Mouse (Mus musculus): Measurements from ENCODE around the gene Ezh1. TPM values are rescaled to one million over a fixed set of nuclear protein-coding genes. Genes with fewer than 3 reads are reported as not detected.

Ezh1 gene
- polyA plus RNA-seq, 1 experiment, result 44.8 TPM

GRCm38 (mm10) chr11:101246702-101247012 is 20.4 kb upstream of the Ezh1 start:
- 40% methylated on average over 7 of the region's 7 CpGs for WGBS
- DNase-seq, result no peak
- no peak for TF ChIP-seq POLR2A (IDR thresholded peaks at IDR 0.05; ENCODE audit: low read depth, low read length)
- TF ChIP-seq CTCF (conservative IDR thresholded peaks at IDR 0.05; ENCODE audit: insufficient read depth, insufficient read length, low read depth, low read length), result no peak
- no peaks in the 10 kb centered on the region for H3K36me3 ChIP-seq (ENCODE audit: control insufficient read depth, insufficient read depth, low read length)
- H3K4me3 ChIP-seq (ENCODE audit: insufficient read depth, low read depth, low read length), result peak overlapping the region; percentile 55
- H3K27me3 ChIP-seq (replicated peaks; ENCODE audit: control insufficient read depth, insufficient read depth, low read length), result no peaks in the 10 kb centered on the region
- peak overlapping the region; percentile 39 for H3K27ac ChIP-seq (ENCODE audit: insufficient read depth, low read depth, low read length)
- peaks cover 16% of the 10 kb centered on the region; the same call in 1 of the 2 replicates for H3K4me1 ChIP-seq (ENCODE audit: control insufficient read depth, insufficient read depth, low read length)

- peak; percentile 70 for DNase-seq
These were observed 19.8 kb upstream of the Ezh1 start, which contains the start of gene Ramp2 for GRCm38 (mm10) chr11:101245855-101246701. Gene Ramp2, plus strand, starts transcription at chr11:101246028.

GRCm38 (mm10) chr11:101245071-101245470 is 18.8 kb upstream of the Ezh1 start:
- H3K27me3 ChIP-seq (replicated peaks; ENCODE audit: control insufficient read depth, insufficient read depth, low read length), result no peaks in the 10 kb centered on the region
- H3K36me3 ChIP-seq (ENCODE audit: control insufficient read depth, insufficient read depth, low read length), result no peaks in the 10 kb centered on the region
- DNase-seq, result peak; percentile 77
- H3K4me1 ChIP-seq (ENCODE audit: control insufficient read depth, insufficient read depth, low read length), result peaks cover 12% of the 10 kb centered on the region; the same call in 1 of the 2 replicates
- no peak overlapping the region for H3K4me3 ChIP-seq (ENCODE audit: insufficient read depth, low read depth, low read length)
- H3K27ac ChIP-seq (ENCODE audit: insufficient read depth, low read depth, low read length), result peak overlapping the region; percentile 63
- TF ChIP-seq CTCF (conservative IDR thresholded peaks at IDR 0.05; ENCODE audit: insufficient read depth, insufficient read length, low read depth, low read length), result no peak
- no peak for TF ChIP-seq POLR2A (IDR thresholded peaks at IDR 0.05; ENCODE audit: low read depth, low read length)
- 40% methylated on average over 4 of the region's 4 CpGs for WGBS

More at GRCm38 (mm10) chr11:101245855-101246701, 19.8 kb upstream of the Ezh1 start, which contains the start of gene Ramp2:
- 4% methylated on average over 63 of the region's 63 CpGs for WGBS
- Histone ChIP-seq H3K27ac (ENCODE audit: insufficient read depth, low read depth, low read length) (peak within 1 kb of the TSS; percentile 63), H3K4me1 (ENCODE audit: control insufficient read depth, insufficient read depth, low read length) (peaks cover 12% of the 10 kb centered on the region; the same call in 1 of the 2 replicates), H3K4me3 (ENCODE audit: insufficient read depth, low read depth, low read length) (peak within 1 kb of the TSS; percentile 55), H3K36me3 (ENCODE audit: control insufficient read depth, insufficient read depth, low read length) (no peaks in the 10 kb centered on the region), H3K27me3 (replicated peaks; ENCODE audit: control insufficient read depth, insufficient read depth, low read length) (no peaks in the 10 kb centered on the region)
- no peak for TF ChIP-seq POLR2A (IDR thresholded peaks at IDR 0.05; ENCODE audit: low read depth, low read length)
- TF ChIP-seq CTCF (conservative IDR thresholded peaks at IDR 0.05; ENCODE audit: insufficient read depth, insufficient read length, low read depth, low read length), result no peak

- H3K27me3 ChIP-seq (replicated peaks; ENCODE audit: control insufficient read depth, insufficient read depth, low read length), result no peaks in the 10 kb centered on the region
- DNase-seq, result no peak
- H3K4me1 ChIP-seq (ENCODE audit: control insufficient read depth, insufficient read depth, low read length), result no peaks in the 10 kb centered on the region; the same call in 1 of the 2 replicates
- no peaks in the 10 kb centered on the region for H3K36me3 ChIP-seq (ENCODE audit: control insufficient read depth, insufficient read depth, low read length)
- WGBS, result 57% methylated on average over 5 of the region's 5 CpGs
- H3K4me3 ChIP-seq (ENCODE audit: insufficient read depth, low read depth, low read length), result no peak overlapping the region
- H3K27ac ChIP-seq (ENCODE audit: insufficient read depth, low read depth, low read length), result no peak overlapping the region
- no peak for TF ChIP-seq POLR2A (IDR thresholded peaks at IDR 0.05; ENCODE audit: low read depth, low read length)
- no peak for TF ChIP-seq CTCF (conservative IDR thresholded peaks at IDR 0.05; ENCODE audit: insufficient read depth, insufficient read length, low read depth, low read length)
These were observed 11.9 kb upstream of the Ezh1 start for GRCm38 (mm10) chr11:101238071-101238647.

- Histone ChIP-seq H3K36me3 (ENCODE audit: control insufficient read depth, insufficient read depth, low read length) (no peaks in the 10 kb centered on the region), H3K4me3 (ENCODE audit: insufficient read depth, low read depth, low read length) (no peak overlapping the region), H3K4me1 (ENCODE audit: control insufficient read depth, insufficient read depth, low read length) (peaks cover 8% of the 10 kb centered on the region; the same call in 1 of the 2 replicates), H3K27ac (ENCODE audit: insufficient read depth, low read depth, low read length) (no peak overlapping the region), H3K27me3 (replicated peaks; ENCODE audit: control insufficient read depth, insufficient read depth, low read length) (no peaks in the 10 kb centered on the region)
- TF ChIP-seq POLR2A (IDR thresholded peaks at IDR 0.05; ENCODE audit: low read depth, low read length), result no peak
- TF ChIP-seq CTCF (conservative IDR thresholded peaks at IDR 0.05; ENCODE audit: insufficient read depth, insufficient read length, low read depth, low read length), result no peak
- DNase-seq, result no peak
- 90% methylated on average over 5 of the region's 5 CpGs for WGBS
These were observed 10.5 kb upstream of the Ezh1 start for GRCm38 (mm10) chr11:101236782-101237181.

- Histone ChIP-seq H3K27me3 (replicated peaks; ENCODE audit: control insufficient read depth, insufficient read depth, low read length) (no peaks in the 10 kb centered on the region), H3K27ac (ENCODE audit: insufficient read depth, low read depth, low read length) (no peak overlapping the region), H3K36me3 (ENCODE audit: control insufficient read depth, insufficient read depth, low read length) (no peaks in the 10 kb centered on the region), H3K4me3 (ENCODE audit: insufficient read depth, low read depth, low read length) (no peak overlapping the region), H3K4me1 (ENCODE audit: control insufficient read depth, insufficient read depth, low read length) (peaks cover 20% of the 10 kb centered on the region; the same call in 1 of the 2 replicates)
- DNase-seq, result no peak
- no peak for TF ChIP-seq POLR2A (IDR thresholded peaks at IDR 0.05; ENCODE audit: low read depth, low read length)
- TF ChIP-seq CTCF (conservative IDR thresholded peaks at IDR 0.05; ENCODE audit: insufficient read depth, insufficient read length, low read depth, low read length), result no peak
These were observed 9.2 kb upstream of the Ezh1 start for GRCm38 (mm10) chr11:101235429-101235828.

GRCm38 (mm10) chr11:101234124-101234523 is 7.9 kb upstream of the Ezh1 start:
- no peaks in the 10 kb centered on the region for H3K27me3 ChIP-seq (replicated peaks; ENCODE audit: control insufficient read depth, insufficient read depth, low read length)
- H3K4me3 ChIP-seq (ENCODE audit: insufficient read depth, low read depth, low read length), result no peak overlapping the region
- DNase-seq, result no peak
- H3K36me3 ChIP-seq (ENCODE audit: control insufficient read depth, insufficient read depth, low read length), result no peaks in the 10 kb centered on the region
- TF ChIP-seq POLR2A (IDR thresholded peaks at IDR 0.05; ENCODE audit: low read depth, low read length) (no peak), CTCF (conservative IDR thresholded peaks at IDR 0.05; ENCODE audit: insufficient read depth, insufficient read length, low read depth, low read length) (no peak)
- H3K27ac ChIP-seq (ENCODE audit: insufficient read depth, low read depth, low read length), result no peak overlapping the region
- peaks cover 27% of the 10 kb centered on the region; the same call in 1 of the 2 replicates for H3K4me1 ChIP-seq (ENCODE audit: control insufficient read depth, insufficient read depth, low read length)
